Mouse (Mus musculus) stomach, postnatal 0 days (tissue): Measurements from ENCODE around the gene Rph3a. TPM values are rescaled to one million over a fixed set of nuclear protein-coding genes. Genes with fewer than 3 reads are reported as not detected.

ENCODE experiments used
- ATAC-seq: fragments of 200-750 bp; cut with Nextera tagmentation; 2 replicates; pipeline ENCODE4 v1.8.0; 2017; ENCODE audit not compliant: low FRiP score, low TSS enrichment
- DNase-seq: peaks from one replicate; pipeline ENCODE4 v3.0.0-alpha.2; 2016; ENCODE audit warnings: low spot score
- H3K27ac ChIP-seq: fragments of 300-500 bp; sonication (generic); replicated peaks from 2 replicates; pipeline ENCODE4 v1.5.1; 2014; ENCODE audit warnings: mild to moderate bottlenecking, control low read depth
- H3K27me3 ChIP-seq: fragments of 300-500 bp; sonication (generic); 2 replicates; pipeline ENCODE4 v1.6.1; 2014; ENCODE audit warnings: low read length; ENCODE audit not compliant: control insufficient read depth, insufficient read depth
- H3K36me3 ChIP-seq: fragments of 300-500 bp; sonication (generic); 2 replicates; pipeline ENCODE4 v1.6.1; 2014; ENCODE audit warnings: low read length, mixed read lengths; ENCODE audit not compliant: control insufficient read depth, insufficient read depth
- H3K4me1 ChIP-seq: fragments of 300-500 bp; sonication (generic); replicated peaks from 2 replicates; pipeline ENCODE4 v1.6.1; 2014; ENCODE audit warnings: antibody characterized with exemption; ENCODE audit not compliant: control insufficient read depth, insufficient read depth
- H3K4me2 ChIP-seq: fragments of 300-500 bp; sonication (generic); replicated peaks from 2 replicates; pipeline ENCODE4 v1.6.1; 2014; ENCODE audit warnings: low read depth, mild to moderate bottlenecking, control low read depth, moderate library complexity
- H3K4me3 ChIP-seq: fragments of 300-500 bp; sonication (generic); 2 replicates; pipeline ENCODE4 v1.5.1; 2014; ENCODE audit warnings: low read depth, low read length, control low read depth
- H3K9ac ChIP-seq: fragments of 300-500 bp; sonication (generic); 2 replicates; pipeline ENCODE4 v1.6.1; 2014; ENCODE audit warnings: mild to moderate bottlenecking, low read length, control low read depth, mixed read lengths
- H3K9me3 ChIP-seq: fragments of 300-500 bp; sonication (generic); 2 replicates; pipeline ENCODE4 v1.6.1; 2016; ENCODE audit warnings: low read length; ENCODE audit not compliant: control insufficient read depth
- CTCF ChIP-seq: IDR thresholded peaks from 2 replicates; pipeline ENCODE4 v1.5.1; 2016; ENCODE audit warnings: antibody characterized with exemption, low read depth, mild to moderate bottlenecking, moderate library complexity
- EP300 ChIP-seq: optimal IDR thresholded peaks from 2 replicates; pipeline ENCODE3; 2016; ENCODE audit warnings: antibody characterized with exemption
- WGBS: fragments of 180-500 bp; shearing (Covaris S2); extraction: QIAGEN DNeasy Blood & Tissue Kit; methylation state at CpG from one replicate; pipeline ENCODE4 v1.1.7; 2014; 5-methylcytosine and 5-hydroxymethylcytosine counted together
- polyA plus RNA-seq: library from polyadenylated mRNA; unstranded; fragments of >200 nt; fragmentation: Nextera tagmentation; extraction: Ambion mirVana; gene quantifications from 2 replicates; pipeline ENCODE4 v1.2.1, GENCODE M21; 2015

Rph3a gene
- 0.04 and 0.06 TPM in 2 replicates for polyA plus RNA-seq

GRCm38 (mm10) chr5:121009811-121010569, at the start of gene Rph3a:
Gene Rph3a, minus strand, starts transcription at chr5:121010092.
- H3K27ac ChIP-seq = no peak within 1 kb of the TSS
- 68% methylated on average over 12 of the region's 12 CpGs for WGBS
- H3K9ac ChIP-seq = no peak within 1 kb of the TSS
- no peak for DNase-seq
- no peak for ATAC-seq
- H3K4me2 ChIP-seq = no peak within 1 kb of the TSS
- no peaks in the 10 kb centered on the region for H3K4me1 ChIP-seq
- no peak within 1 kb of the TSS for H3K4me3 ChIP-seq
- TF ChIP-seq EP300 (no peak), CTCF (no peak)
- no peaks in the 10 kb centered on the region for H3K9me3 ChIP-seq
- H3K27me3 ChIP-seq = no peaks in the 10 kb centered on the region
- H3K36me3 ChIP-seq = no peaks in the 10 kb centered on the region

- TF ChIP-seq CTCF (no peak), EP300 (no peak)
- Histone ChIP-seq H3K27me3 (no peaks in the 10 kb centered on the region), H3K9ac (no peak overlapping the region), H3K4me1 (no peaks in the 10 kb centered on the region), H3K36me3 (no peaks in the 10 kb centered on the region), H3K4me3 (no peak overlapping the region), H3K4me2 (no peak overlapping the region), H3K27ac (no peak overlapping the region), H3K9me3 (no peaks in the 10 kb centered on the region)
- no peak for DNase-seq
- WGBS = 87% methylated on average over 11 of the region's 11 CpGs
- ATAC-seq = no peak
Observed at GRCm38 (mm10) chr5:121058261-121058660, 48.4 kb upstream of the Rph3a start.

- H3K36me3 ChIP-seq = no peaks in the 10 kb centered on the region
- no peak overlapping the region for H3K4me2 ChIP-seq
- H3K9me3 ChIP-seq = no peaks in the 10 kb centered on the region
- no peaks in the 10 kb centered on the region for H3K4me1 ChIP-seq
- H3K27ac ChIP-seq = no peak overlapping the region
- TF ChIP-seq CTCF (no peak), EP300 (no peak)
- H3K4me3 ChIP-seq = no peak overlapping the region
- H3K9ac ChIP-seq = no peak overlapping the region
- no peak for DNase-seq
- WGBS = 75% methylated on average over 9 of the region's 9 CpGs
- no peak for ATAC-seq
- no peaks in the 10 kb centered on the region for H3K27me3 ChIP-seq
Observed at GRCm38 (mm10) chr5:121053886-121054285, 44.0 kb upstream of the Rph3a start.

GRCm38 (mm10) chr5:121041791-121042190, 31.9 kb upstream of the Rph3a start:
- Histone ChIP-seq H3K27me3 (no peaks in the 10 kb centered on the region), H3K36me3 (no peaks in the 10 kb centered on the region), H3K9me3 (no peaks in the 10 kb centered on the region), H3K9ac (no peak overlapping the region), H3K4me2 (no peak overlapping the region), H3K4me1 (no peaks in the 10 kb centered on the region), H3K4me3 (no peak overlapping the region), H3K27ac (no peak overlapping the region)
- DNase-seq = no peak
- WGBS = 59% methylated on average over 9 of the region's 9 CpGs
- TF ChIP-seq CTCF (no peak), EP300 (no peak)
- ATAC-seq = no peak

- H3K4me3 ChIP-seq = no peak overlapping the region
- no peak for TF ChIP-seq CTCF
- no peak for TF ChIP-seq EP300
- DNase-seq (no peak), ATAC-seq (no peak)
- H3K36me3 ChIP-seq = no peaks in the 10 kb centered on the region
- H3K27me3 ChIP-seq = no peaks in the 10 kb centered on the region
- no peak overlapping the region for H3K9ac ChIP-seq
- no peak overlapping the region for H3K4me2 ChIP-seq
- 76% methylated on average over 9 of the region's 9 CpGs for WGBS
- no peaks in the 10 kb centered on the region for H3K9me3 ChIP-seq
- H3K27ac ChIP-seq = no peak overlapping the region
- H3K4me1 ChIP-seq = no peaks in the 10 kb centered on the region
Observed at GRCm38 (mm10) chr5:121039465-121039864, 29.6 kb upstream of the Rph3a start.

DNA sequence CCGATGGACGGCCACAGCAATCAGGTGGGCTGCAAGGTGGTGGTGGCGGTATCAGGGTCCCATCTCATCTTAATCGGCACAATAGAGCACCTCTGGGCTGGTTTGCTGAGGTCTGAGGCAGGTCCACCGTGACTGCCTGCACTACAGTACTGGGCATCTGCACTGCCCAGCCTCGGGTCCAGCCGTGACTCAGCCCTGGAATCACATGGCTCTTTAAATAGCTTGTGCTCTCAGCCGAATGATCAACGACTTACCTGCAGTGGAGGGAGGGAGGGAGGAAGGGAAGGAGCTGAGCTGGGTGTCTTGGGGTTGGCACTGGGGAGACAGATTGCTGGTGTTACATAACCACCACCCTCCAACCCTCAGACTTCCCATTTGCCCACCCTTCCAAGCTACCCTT, 20.3 kb upstream of the Rph3a start:
- TF ChIP-seq EP300 (no peak), CTCF (no peak)
- Histone ChIP-seq H3K9ac (no peak overlapping the region), H3K27ac (no peak overlapping the region)

More for the DNA sequence above, 20.3 kb upstream of the Rph3a start:
- ATAC-seq = no peak
- Histone ChIP-seq H3K4me2 (no peak overlapping the region), H3K27me3 (no peaks in the 10 kb centered on the region), H3K4me3 (no peak overlapping the region), H3K36me3 (no peaks in the 10 kb centered on the region), H3K4me1 (no peaks in the 10 kb centered on the region), H3K9me3 (no peaks in the 10 kb centered on the region)
- WGBS = 67% methylated on average over 9 of the region's 9 CpGs
- no peak for DNase-seq
